Mouse (Mus musculus) heart, adult 18-20 months (tissue): ENCODE data around the gene Snrnp70. TPM values are rescaled to one million over a fixed set of nuclear protein-coding genes. Genes with fewer than 3 reads are reported as not detected.

Experiments used
- DNase-seq, 2 experiments: peaks; one replicate each; pipeline ENCODE4 v3.0.0; 2021 to 2022; ENCODE audit warnings: mixed read lengths in 1 of 2
- total RNA-seq, 2 experiments: library from RNA; stranded (reverse); gene quantifications; 2 replicates each; pipeline ENCODE4 v1.2.3; 2021

The Snrnp70 gene
- total RNA-seq, 2 experiments from 2014 or later: 81.1 to 85.7 TPM

GRCm38 (mm10) chr7:45409497-45410163, 14.1 kb upstream of the Snrnp70 start:
- no peak for DNase-seq

- DNase-seq: no peak
These were observed 13.4 kb upstream of the Snrnp70 start for GRCm38 (mm10) chr7:45408949-45409348.

DNA sequence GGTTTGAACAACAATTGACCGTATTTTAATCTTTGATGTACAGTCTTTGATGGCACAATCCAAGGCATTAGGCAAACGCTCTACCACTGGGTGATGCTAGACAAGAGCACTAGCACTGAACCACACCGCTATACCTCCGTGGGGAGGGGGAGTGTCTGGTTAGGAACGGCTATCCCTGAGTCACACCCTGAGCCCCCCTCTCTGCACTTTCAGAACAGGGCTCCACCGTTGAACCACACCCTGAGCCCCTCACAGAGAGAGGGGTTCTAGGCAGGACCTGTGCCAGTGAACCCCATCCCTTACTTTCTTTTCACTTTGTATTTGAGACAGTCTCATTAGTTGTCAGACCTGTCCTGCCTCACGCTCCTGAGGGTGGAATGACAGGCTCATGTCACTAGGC, 12.8 kb upstream of the Snrnp70 start:
- DNase-seq: no peak

- DNase-seq: no peak
These were observed 12.3 kb upstream of the Snrnp70 start for GRCm38 (mm10) chr7:45407836-45408235.

DNA sequence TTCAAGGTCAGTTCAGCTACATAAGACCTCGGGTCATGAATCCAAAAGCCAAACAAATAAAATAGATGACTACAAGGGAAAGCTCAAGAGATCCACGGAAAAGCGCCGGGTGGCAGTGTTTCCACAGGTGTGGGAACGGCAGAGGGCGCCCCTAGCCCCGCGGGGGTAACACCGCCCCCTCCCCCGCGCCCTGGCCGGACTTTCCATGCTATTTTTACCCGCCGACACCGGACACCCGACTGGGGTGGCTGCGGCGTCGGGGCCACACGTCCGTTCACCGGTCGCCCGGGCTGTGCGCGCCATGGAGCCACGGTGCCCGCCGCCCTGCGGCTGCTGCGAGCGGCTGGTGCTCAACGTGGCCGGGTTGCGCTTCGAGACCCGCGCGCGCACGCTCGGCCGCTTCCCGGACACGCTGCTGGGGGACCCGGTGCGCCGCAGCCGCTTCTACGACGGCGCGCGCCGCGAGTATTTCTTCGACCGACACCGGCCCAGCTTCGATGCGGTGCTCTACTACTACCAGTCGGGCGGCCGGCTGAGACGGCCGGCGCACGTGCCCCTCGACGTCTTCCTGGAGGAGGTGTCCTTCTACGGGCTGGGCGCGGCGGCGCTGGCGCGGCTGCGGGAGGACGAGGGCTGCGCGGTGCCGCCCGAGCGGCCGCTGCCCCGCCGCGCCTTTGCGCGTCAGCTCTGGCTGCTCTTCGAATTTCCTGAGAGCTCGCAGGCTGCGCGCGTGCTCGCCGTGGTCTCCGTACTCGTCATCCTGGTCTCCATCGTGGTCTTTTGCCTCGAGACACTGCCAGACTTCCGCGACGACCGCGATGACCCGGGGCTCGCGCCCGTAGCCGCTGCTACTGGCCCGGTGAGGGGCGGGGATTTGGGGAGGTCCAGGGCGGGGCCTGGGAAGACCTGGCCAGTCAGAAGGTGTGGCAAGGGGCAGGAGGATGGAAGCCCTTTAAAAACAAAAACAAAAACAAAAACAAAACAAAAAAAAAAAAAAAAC, 10.9 kb upstream of the Snrnp70 start:
- DNase-seq: peak; percentile 61 to 68

- DNase-seq: peak; percentile 79 to 92
These were observed 9.8 kb upstream of the Snrnp70 start, which contains the start of gene Kcna7 for GRCm38 (mm10) chr7:45405091-45406075. Gene Kcna7, plus strand, starts transcription at chr7:45405653.

DNA sequence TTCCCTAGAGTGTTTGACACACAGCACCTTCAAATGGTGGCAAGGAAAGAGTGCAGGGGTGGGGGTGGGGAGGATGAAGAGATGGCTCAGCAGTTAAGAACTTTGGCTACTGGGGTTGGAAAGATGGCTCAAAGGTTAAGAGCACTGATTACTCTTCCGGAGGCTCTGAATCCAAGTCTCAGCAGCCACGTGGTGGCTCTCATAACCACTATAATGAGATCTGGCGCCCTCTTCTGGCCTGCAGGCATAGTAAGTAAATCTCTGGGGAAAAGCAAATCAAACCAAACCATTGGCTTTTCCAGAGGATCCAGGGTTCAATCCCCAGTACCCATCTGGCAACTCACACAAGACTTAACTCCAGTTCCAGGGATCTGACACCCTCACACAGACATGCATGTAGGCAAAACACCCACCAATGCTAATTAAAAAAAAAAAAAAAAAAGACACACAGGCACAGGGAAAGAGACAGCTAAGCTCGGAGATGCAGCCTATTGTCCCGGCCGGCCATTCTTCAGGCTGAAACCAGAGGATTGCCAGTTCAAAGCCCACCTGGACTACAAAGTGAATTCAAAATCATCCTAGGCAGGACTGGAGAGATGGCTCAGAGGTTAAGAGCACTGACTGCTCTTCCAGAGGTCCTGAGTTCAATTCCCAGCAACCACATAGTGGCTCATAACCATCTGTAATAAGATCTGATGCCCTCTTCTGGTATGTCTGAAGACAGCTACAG, 8.2 kb upstream of the Snrnp70 start:
- peak; percentile 50 to 76 for DNase-seq

- DNase-seq: no peak
These were observed 6.1 kb upstream of the Snrnp70 start for GRCm38 (mm10) chr7:45401521-45402085.

GRCm38 (mm10) chr7:45396787-45397186, 1.2 kb upstream of the Snrnp70 start:
- no peak for DNase-seq

GRCm38 (mm10) chr7:45396337-45396775, 814 bp upstream of the Snrnp70 start:
- peak in 1 of 2 experiments; percentile 21 for DNase-seq

- DNase-seq: no peak
These were observed 407 bp downstream of the Snrnp70 start for GRCm38 (mm10) chr7:45395129-45395541.

DNA sequence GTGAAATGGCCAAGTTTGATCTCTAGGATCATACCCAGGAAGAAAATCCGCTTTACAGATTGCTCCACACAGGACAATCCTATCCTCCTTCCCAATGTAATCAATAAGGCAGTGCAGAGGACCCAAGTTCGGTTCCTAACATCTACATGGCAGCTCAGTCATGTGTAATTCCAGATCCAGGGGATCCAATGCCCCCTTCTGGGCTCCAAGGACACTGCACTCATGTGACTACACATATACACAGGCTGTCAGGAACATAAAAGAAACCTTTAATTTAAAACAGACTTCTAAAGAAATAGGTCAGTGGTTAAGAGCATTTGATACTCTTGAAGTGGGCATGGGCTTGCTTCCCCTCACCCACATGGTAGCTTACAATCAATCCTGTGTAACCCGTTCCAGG, 9.5 kb downstream of the Snrnp70 start:
- no peak for DNase-seq

DNA sequence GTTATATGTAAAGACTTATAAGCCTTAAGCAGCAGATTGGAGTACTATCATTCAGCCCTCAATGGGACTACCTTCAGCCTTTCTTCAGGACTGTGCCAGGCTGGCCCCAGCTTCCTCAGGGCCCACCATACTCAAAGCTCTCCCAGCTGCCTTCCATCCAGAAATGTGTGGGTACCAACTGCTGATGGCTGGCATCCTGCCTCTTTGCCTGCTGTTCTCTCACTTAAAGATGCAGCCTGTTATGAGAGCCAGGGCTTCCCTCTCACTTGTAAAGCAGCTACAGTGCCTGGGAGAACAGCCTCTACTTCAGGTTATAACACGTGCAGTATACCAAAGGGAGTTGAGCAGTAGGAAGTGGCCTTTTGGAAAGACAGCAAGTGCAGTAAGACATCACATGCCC, 19.5 kb downstream of the Snrnp70 start:
- DNase-seq: no peak

GRCm38 (mm10) chr7:45374620-45375019, 20.9 kb downstream of the Snrnp70 start:
- no peak for DNase-seq

DNA sequence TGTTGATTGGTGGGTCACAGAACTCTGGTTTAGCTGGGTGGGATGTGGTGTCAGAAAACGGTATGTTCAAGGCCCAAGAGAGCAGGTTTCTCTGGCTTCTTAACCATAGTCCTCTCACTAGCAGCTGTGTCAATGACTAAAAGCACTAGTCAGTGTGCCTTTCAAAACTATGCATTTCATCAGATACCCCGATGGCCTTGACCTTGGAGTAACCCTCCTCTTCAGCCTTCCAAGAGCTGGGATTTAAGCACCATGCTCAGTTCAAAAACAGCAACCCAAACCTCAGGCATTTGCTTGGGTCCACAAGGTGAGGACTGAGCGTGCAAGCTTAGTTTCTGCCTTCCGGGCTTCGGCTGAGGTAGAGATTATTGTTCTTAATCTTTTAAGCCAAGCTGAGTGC, 23.2 kb downstream of the Snrnp70 start:
- no peak for DNase-seq

GRCm38 (mm10) chr7:45370475-45371311, 24.8 kb downstream of the Snrnp70 start, which contains the start of gene Lin7b:
Gene Lin7b, minus strand, starts transcription at chr7:45370583.
- peak; percentile 85 for DNase-seq

GRCm38 (mm10) chr7:45369836-45370474, 25.6 kb downstream of the Snrnp70 start:
- no peak for DNase-seq

DNA sequence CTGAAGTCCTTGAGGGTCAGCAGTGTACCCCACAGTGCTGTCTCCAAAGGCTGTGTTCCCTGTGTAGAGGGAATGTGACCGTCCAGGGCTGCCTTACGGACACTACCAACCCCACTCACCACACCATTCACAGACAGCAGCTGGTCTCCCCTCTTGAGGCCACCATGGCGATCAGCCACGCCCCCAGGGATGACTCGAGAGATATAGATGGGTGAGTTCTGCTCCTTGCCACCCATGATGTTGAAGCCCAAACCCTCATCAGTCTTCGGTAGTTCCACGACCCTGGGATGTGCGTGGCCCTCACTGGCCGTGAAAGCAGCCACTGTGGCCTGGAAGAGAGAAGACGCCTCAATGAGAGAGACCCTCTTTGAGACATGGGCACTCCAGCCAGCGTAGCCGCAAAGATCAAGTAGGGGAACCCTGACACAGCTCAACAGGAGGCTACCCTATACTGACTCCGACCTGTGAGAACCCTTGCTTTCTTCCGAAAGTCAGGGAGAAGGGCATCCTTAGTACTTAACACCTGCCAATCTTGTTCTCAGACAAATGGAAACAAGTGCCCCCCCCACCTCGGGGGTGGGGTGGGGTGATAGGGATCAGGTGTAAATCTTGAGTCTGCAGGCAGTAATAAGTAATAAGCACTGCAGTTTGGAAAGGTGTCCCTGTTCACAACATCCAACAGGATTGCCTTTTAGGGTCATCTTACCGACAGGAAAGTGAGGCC, 26.4 kb downstream of the Snrnp70 start:
- DNase-seq: no peak
